Mouse (Mus musculus): ENCODE measurements around the gene Tmx1. TPM values are rescaled to one million over a fixed set of nuclear protein-coding genes. Genes with fewer than 3 reads are reported as not detected.

Tmx1 gene
- 10 to 100 TPM; 31.7 to 35.9 TPM for total RNA-seq (2021)

- peak; percentile 98 for DNase-seq
Measured at GRCm38 (mm10) chr12:70452726-70453645, at the start of gene Tmx1. TSS of gene Tmx1 (plus strand) at chr12:70453095.

- DNase-seq, result peak; percentile 82
Measured at GRCm38 (mm10) chr12:70404327-70404726, 48.6 kb upstream of the Tmx1 start.

- DNase-seq, result no peak
Measured at GRCm38 (mm10) chr12:70408396-70408795, 44.5 kb upstream of the Tmx1 start.

GRCm38 (mm10) chr12:70409600-70409999 is 43.3 kb upstream of the Tmx1 start:
- DNase-seq, result no peak

- DNase-seq, result no peak
Measured at GRCm38 (mm10) chr12:70420216-70420615, 32.7 kb upstream of the Tmx1 start.

GRCm38 (mm10) chr12:70421028-70421427 is 31.9 kb upstream of the Tmx1 start:
- DNase-seq, result no peak

- DNase-seq, result no peak
Measured at GRCm38 (mm10) chr12:70422322-70423118, 30.4 kb upstream of the Tmx1 start.

GRCm38 (mm10) chr12:70427885-70428284 is 25.0 kb upstream of the Tmx1 start:
- DNase-seq, result no peak

- no peak for DNase-seq
Measured at GRCm38 (mm10) chr12:70429637-70430036, 23.3 kb upstream of the Tmx1 start.

GRCm38 (mm10) chr12:70430307-70430950 is 22.5 kb upstream of the Tmx1 start:
- peak in 1 of 2 experiments; percentile 37 for DNase-seq

- DNase-seq, result no peak
Measured at GRCm38 (mm10) chr12:70431428-70431827, 21.5 kb upstream of the Tmx1 start.

GRCm38 (mm10) chr12:70449961-70450360 is 2.9 kb upstream of the Tmx1 start:
- DNase-seq, result no peak

GRCm38 (mm10) chr12:70451533-70451932 is 1.4 kb upstream of the Tmx1 start:
- DNase-seq, result no peak

- DNase-seq, result no peak
Measured at GRCm38 (mm10) chr12:70452143-70452542, 752 bp upstream of the Tmx1 start.

- DNase-seq, result no peak
Measured at GRCm38 (mm10) chr12:70455226-70455625, 2.3 kb downstream of the Tmx1 start.

GRCm38 (mm10) chr12:70459546-70459945 is 6.7 kb downstream of the Tmx1 start:
- DNase-seq, result no peak

GRCm38 (mm10) chr12:70464016-70464415 is 11.1 kb downstream of the Tmx1 start:
- no peak for DNase-seq

GRCm38 (mm10) chr12:70475336-70475735 is 22.4 kb downstream of the Tmx1 start:
- no peak for DNase-seq

GRCm38 (mm10) chr12:70476884-70477576 is 24.1 kb downstream of the Tmx1 start:
- no peak for DNase-seq

GRCm38 (mm10) chr12:70477593-70478287 is 24.8 kb downstream of the Tmx1 start:
- DNase-seq, result peak in 1 of 2 experiments; percentile 37

- DNase-seq, result no peak
Measured at GRCm38 (mm10) chr12:70485956-70486355, 33.1 kb downstream of the Tmx1 start.
